Mouse (Mus musculus) heart, embryonic 14.5 days (tissue): ENCODE measurements at regions not wholly inside any gene's neighbourhood (a gene's known extent, or its start where the extent isn't known, plus 50 kb on each side); places are given as distances from the start of the nearest gene placed in this dataset.

ENCODE experiments used
- ATAC-seq: fragments of 200-750 bp; cut with Nextera tagmentation; 2 replicates; pipeline ENCODE4 v1.8.0; 2017; ENCODE audit warnings: low read depth, moderate TSS enrichment; ENCODE audit not compliant: insufficient number of reproducible peaks, insufficient read depth, low FRiP score
- H3K27ac ChIP-seq, 2 experiments: fragments of 200-500 bp in 1 of 2; fragments of 300-500 bp in 1 of 2; sonication (generic) in 1 of 2; replicated peaks in 1 of 2; 2 replicates each; pipeline ENCODE4 v1.5.1; 2012 to 2014; ENCODE audit warnings: low read depth in 2 of 2, low read length in 2 of 2, control low read depth in 1 of 2, mild to moderate bottlenecking in 1 of 2, mixed read lengths in 1 of 2; ENCODE audit not compliant: control insufficient read depth in 1 of 2, insufficient read depth in 1 of 2
- H3K27me3 ChIP-seq: fragments of 300-500 bp; sonication (generic); 2 replicates; pipeline ENCODE4 v1.6.1; 2014; ENCODE audit warnings: mild to moderate bottlenecking, low read length, control low read depth; ENCODE audit not compliant: control insufficient read depth, insufficient read depth
- H3K36me3 ChIP-seq: fragments of 300-500 bp; sonication (generic); 2 replicates; pipeline ENCODE4 v1.6.1; 2014; ENCODE audit warnings: mild to moderate bottlenecking, control low read depth, low read length, mixed read lengths; ENCODE audit not compliant: control insufficient read depth, insufficient read depth
- H3K4me1 ChIP-seq, 2 experiments: fragments of 200-500 bp in 1 of 2; fragments of 300-500 bp in 1 of 2; sonication (generic) in 1 of 2; 2 replicates each; pipeline ENCODE4 v1.6.1; 2012 to 2014; ENCODE audit warnings: low read length in 2 of 2, control low read depth in 1 of 2, mixed read lengths in 1 of 2; ENCODE audit not compliant: control insufficient read depth in 2 of 2, insufficient read depth in 2 of 2
- H3K4me2 ChIP-seq: fragments of 300-500 bp; sonication (generic); 2 replicates; pipeline ENCODE4 v1.6.1; 2014; ENCODE audit warnings: mild to moderate bottlenecking, low read length
- H3K4me3 ChIP-seq, 2 experiments: fragments of 200-500 bp in 1 of 2; fragments of 300-500 bp in 1 of 2; sonication (generic) in 1 of 2; 2 replicates each; pipeline ENCODE4 v1.5.1; 2012 to 2014; ENCODE audit warnings: low read length in 2 of 2, mild to moderate bottlenecking in 2 of 2, control low read depth in 1 of 2, low read depth in 1 of 2, moderate library complexity in 1 of 2; ENCODE audit not compliant: control insufficient read depth in 1 of 2, insufficient read depth in 1 of 2
- H3K9ac ChIP-seq: fragments of 300-500 bp; sonication (generic); 2 replicates; pipeline ENCODE4 v1.6.1; 2014; ENCODE audit warnings: mild to moderate bottlenecking, low read length
- H3K9me3 ChIP-seq: fragments of 300-500 bp; sonication (generic); 2 replicates; pipeline ENCODE4 v1.6.1; 2016; ENCODE audit warnings: low read length, control low read depth; ENCODE audit not compliant: control insufficient read depth
- WGBS: fragments of 180-500 bp; shearing (Covaris S2); extraction: QIAGEN DNeasy Blood & Tissue Kit; methylation state at CpG from one replicate; pipeline ENCODE4 v1.1.7; 2014; 5-methylcytosine and 5-hydroxymethylcytosine counted together

DNA sequence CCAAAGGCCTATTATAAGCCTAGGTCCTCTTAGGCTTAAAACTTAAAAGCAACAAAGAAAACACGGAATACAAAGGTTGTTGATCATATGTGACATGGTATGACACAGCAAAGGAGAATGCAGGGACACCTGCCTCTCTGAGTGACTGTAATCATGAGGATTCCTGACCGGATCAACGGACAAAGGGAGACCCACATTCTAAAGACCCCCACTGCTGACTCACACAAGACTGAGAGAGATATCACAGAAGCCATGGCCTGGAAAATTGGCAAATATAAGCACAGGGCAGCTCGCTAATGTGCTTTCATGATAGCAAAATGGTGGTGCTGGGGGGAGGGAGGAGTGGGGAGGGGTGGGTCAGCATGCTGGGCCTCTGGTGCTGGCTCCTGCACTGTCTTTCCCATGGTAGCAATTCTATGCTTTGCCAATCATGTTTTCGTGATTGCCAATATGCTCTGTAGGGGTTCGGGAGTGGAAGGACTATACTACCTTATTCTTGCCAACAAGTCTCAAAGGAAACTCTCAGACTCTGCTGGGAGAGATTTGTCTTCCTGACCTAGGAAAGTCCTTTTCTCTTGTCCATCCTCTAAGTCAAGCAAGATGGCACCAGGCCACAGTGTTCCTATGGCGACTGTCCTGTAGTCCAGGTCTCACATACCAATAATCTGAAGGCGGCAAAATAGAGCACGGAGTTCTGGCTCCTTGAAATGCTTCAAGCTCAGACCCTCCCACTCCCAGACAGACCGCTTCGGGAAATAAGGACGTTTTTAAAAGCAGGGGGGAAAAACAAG, 110.5 kb upstream of the Nav3 start:
- no peaks in the 10 kb centered on the region for H3K27me3 ChIP-seq
- no peak overlapping the region for H3K4me2 ChIP-seq
- no peak overlapping the region for H3K9ac ChIP-seq
- no peaks in the 10 kb centered on the region; a peak in 1 of 4 replicates for H3K4me1 ChIP-seq
- ATAC-seq: no peak
- no peaks in the 10 kb centered on the region for H3K9me3 ChIP-seq
- H3K4me3 ChIP-seq: no peak overlapping the region
- WGBS: 77% methylated on average over 12 of the region's 12 CpGs
- H3K36me3 ChIP-seq: no peaks in the 10 kb centered on the region
- H3K27ac ChIP-seq: no peak overlapping the region

DNA sequence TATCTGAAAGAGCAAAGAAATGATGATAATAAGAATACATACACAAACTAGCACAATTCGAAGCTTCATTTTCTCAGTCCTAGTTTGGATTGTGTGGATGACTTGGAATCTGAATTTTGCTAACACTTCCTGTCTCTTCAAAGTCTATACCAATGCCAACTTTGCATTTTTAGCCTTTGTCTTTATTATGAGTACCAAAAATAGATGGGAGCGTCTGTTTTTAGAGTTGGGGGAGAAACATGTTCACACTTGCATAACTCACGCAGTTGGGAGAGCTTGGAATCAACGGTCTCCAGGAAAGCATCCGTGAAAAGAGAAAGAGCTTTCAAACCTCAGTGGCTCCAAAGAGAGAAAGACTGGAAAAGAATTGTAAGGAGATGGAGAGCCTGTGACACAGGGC, 114.5 kb upstream of the Nav3 start:
- no peak for ATAC-seq
- peaks cover 0 to 2% of the 10 kb centered on the region in 2 experiments; a peak in 2 of 4 replicates for H3K4me1 ChIP-seq
- no peaks in the 10 kb centered on the region for H3K27me3 ChIP-seq
- no peak overlapping the region; a peak in 1 of 4 replicates for H3K27ac ChIP-seq
- H3K4me2 ChIP-seq: no peak overlapping the region
- H3K4me3 ChIP-seq: no peak overlapping the region
- H3K9me3 ChIP-seq: no peaks in the 10 kb centered on the region
- no peak overlapping the region for H3K9ac ChIP-seq
- no peaks in the 10 kb centered on the region for H3K36me3 ChIP-seq
- 60% methylated on average over 5 of the region's 5 CpGs for WGBS

DNA sequence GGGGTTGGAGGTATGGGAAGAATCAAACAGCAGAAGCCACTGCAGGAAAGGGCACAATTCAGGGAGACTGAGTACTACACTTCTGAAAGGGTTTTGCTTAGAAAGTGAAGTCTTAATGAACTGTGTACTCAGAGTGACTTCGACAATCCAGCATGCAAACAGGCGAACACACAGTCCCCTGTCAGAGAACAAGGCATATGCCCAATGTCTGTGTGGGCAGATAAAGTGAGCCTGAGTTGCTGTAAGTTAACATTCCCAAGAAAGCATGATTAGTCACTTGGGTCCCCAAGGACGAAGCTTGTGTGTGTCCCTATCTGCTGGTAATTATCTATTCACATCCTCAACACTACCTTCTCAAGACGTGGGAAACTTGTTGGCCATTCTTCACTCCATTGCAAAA, 115.2 kb upstream of the Nav3 start:
- 42% methylated on average over 4 of the region's 4 CpGs for WGBS

DNA sequence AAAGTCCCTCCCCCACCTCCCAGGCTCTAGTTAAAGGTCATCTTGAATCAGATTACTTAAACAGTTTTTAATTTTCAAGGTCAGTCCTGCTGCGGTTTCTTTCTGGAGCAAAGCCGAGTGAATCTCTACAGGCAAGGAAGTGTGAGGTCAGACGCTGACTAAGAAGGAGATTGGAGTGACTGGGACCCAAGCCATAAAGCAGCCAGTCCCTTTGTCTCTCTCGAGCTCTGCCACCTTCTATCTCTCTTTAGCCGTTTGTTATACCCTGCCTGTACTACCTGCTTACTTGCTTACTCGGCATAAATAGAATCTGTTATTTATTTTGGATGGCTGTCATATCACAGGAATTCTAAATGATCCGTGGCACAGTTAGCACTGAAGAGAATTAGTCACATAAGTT, 117.5 kb upstream of the Nav3 start:
- no peaks in the 10 kb centered on the region for H3K27me3 ChIP-seq
- no peaks in the 10 kb centered on the region for H3K9me3 ChIP-seq
- peaks cover 0 to 2% of the 10 kb centered on the region in 2 experiments; a peak in 1 of 4 replicates for H3K4me1 ChIP-seq
- ATAC-seq: no peak
- H3K4me2 ChIP-seq: no peak overlapping the region
- 45% methylated on average over 7 of the region's 7 CpGs for WGBS
- no peak overlapping the region for H3K9ac ChIP-seq
- no peak overlapping the region for H3K27ac ChIP-seq
- no peaks in the 10 kb centered on the region for H3K36me3 ChIP-seq
- H3K4me3 ChIP-seq: no peak overlapping the region

More for the DNA sequence above, 115.2 kb upstream of the Nav3 start:
- H3K4me3 ChIP-seq: no peak overlapping the region
- no peaks in the 10 kb centered on the region for H3K9me3 ChIP-seq
- H3K27me3 ChIP-seq: no peaks in the 10 kb centered on the region
- H3K9ac ChIP-seq: no peak overlapping the region
- peaks cover 0 to 2% of the 10 kb centered on the region in 2 experiments; a peak in 2 of 4 replicates for H3K4me1 ChIP-seq
- H3K4me2 ChIP-seq: no peak overlapping the region
- no peaks in the 10 kb centered on the region for H3K36me3 ChIP-seq
- ATAC-seq: no peak
- H3K27ac ChIP-seq: peak overlapping the region in 1 of 2 experiments; percentile 43; a peak in 2 of 4 replicates

DNA sequence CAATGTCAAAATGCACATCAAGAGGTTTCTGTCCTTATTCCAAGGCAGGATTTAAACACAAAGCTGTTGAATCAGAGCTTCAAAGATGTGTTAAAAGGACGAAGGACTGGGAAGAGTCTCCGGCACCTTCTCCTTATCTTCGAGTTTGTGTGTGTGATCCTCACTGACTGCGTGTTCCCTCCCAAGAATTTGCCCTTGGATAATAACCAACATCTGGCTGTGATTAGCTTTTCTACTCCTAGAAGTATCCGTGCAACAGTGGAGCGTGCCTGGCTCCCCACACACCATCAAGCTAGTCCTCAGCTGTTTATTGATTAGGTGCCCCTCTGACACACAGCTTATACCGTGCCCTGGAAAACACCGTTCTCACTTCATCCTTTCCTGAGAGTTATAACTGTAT, 130.0 kb upstream of the Nav3 start:
- Histone ChIP-seq H3K27me3 (no peaks in the 10 kb centered on the region), H3K4me3 (no peak overlapping the region), H3K9me3 (no peaks in the 10 kb centered on the region), H3K27ac (no peak overlapping the region), H3K36me3 (no peaks in the 10 kb centered on the region), H3K9ac (no peak overlapping the region), H3K4me2 (no peak overlapping the region), H3K4me1 (no peaks in the 10 kb centered on the region)
- WGBS: 44% methylated on average over 8 of the region's 8 CpGs
- ATAC-seq: no peak

DNA sequence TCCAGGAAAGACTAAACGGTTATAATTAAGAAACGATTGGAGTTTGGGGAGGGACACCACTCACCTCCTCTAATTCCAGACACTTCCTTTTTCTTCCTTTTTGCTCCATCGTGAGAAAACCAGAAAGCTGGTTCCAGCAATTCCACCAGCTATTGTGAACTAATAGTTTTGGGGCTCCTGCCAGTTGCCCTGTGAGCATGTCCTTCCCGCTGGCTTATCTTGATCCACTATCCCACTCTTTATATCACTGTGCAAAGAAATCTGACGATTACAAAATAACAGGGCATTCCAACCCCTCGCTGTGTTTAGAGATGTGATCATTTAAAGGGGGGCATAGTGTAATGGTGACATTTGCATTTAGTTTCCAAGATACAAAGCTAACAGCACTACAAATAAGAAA, 130.5 kb upstream of the Nav3 start:
- 0 out of 4 replicates have a peak overlapping the region, but pooled peaks of 1 of the 2 experiments have one; percentile 21 for H3K27ac ChIP-seq

DNA sequence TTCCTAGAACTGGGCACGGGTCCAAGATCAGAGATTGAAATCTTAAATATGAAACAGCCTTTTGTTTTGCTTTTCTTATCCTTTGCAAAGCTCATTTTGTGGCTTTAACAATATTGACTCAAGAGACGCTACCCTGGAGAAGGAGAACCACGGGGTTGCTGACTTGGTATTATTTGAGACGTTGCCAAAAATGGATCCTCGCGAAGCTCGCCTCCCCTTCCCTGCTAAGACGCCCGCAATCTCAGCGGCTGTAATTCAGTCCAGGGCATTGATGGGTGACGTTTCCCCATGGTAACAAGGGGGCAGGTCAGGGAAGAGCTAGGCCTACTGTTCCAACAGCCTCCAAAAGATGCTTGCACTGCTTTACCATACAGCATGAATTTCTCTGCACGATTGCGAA, 131.5 kb upstream of the Nav3 start:
- H3K9me3 ChIP-seq: no peaks in the 10 kb centered on the region
- H3K4me1 ChIP-seq: no peaks in the 10 kb centered on the region
- no peak overlapping the region for H3K4me3 ChIP-seq
- H3K4me2 ChIP-seq: no peak overlapping the region
- no peaks in the 10 kb centered on the region for H3K27me3 ChIP-seq
- no peak for ATAC-seq
- no peaks in the 10 kb centered on the region for H3K36me3 ChIP-seq
- no peak overlapping the region for H3K27ac ChIP-seq
- no peak overlapping the region for H3K9ac ChIP-seq
- WGBS: 67% methylated on average over 13 of the region's 13 CpGs

More for the DNA sequence above, 130.5 kb upstream of the Nav3 start:
- no peaks in the 10 kb centered on the region for H3K27me3 ChIP-seq
- H3K4me1 ChIP-seq: no peaks in the 10 kb centered on the region
- no peak overlapping the region for H3K9ac ChIP-seq
- H3K36me3 ChIP-seq: no peaks in the 10 kb centered on the region
- H3K4me2 ChIP-seq: no peak overlapping the region
- H3K4me3 ChIP-seq: no peak overlapping the region
- WGBS: 59% methylated on average over 6 of the region's 6 CpGs
- no peaks in the 10 kb centered on the region for H3K9me3 ChIP-seq
- ATAC-seq: no peak
